Mouse (Mus musculus) frontal cortex, adult 2 months (tissue): ENCODE results near the gene Rnase11. TPM values are rescaled to one million over a fixed set of nuclear protein-coding genes. Genes with fewer than 3 reads are reported as not detected.
"Not testable (repeated sequence)": the region's sequence is repeated elsewhere in the genome, so short reads cannot be mapped to it uniquely, and the experiment has no call there.

Source experiments
- DNase-seq, 2 experiments: peaks; one replicate each; pipeline ENCODE4 v3.0.0; 2022; ENCODE audit warnings: low spot score in 1 of 2; ENCODE audit errors: extremely low spot score in 1 of 2
- polyA plus RNA-seq: library from polyadenylated mRNA; depleted of rRNA; stranded (reverse); fragments of >200 nt; gene quantifications from 2 replicates; pipeline ENCODE4 v1.2.3, GENCODE M21; 2012; rRNA removed

Rnase11 gene
- polyA plus RNA-seq, 1 experiment, result not detected

- DNase-seq, result no peak
These were observed 32.7 kb downstream of the Rnase11 start for GRCm38 (mm10) chr14:51017256-51017655.

- DNase-seq, result no peak
These were observed 34.2 kb downstream of the Rnase11 start for GRCm38 (mm10) chr14:51015780-51016179.

- DNase-seq, result not testable (repeated sequence)
These were observed 35.2 kb downstream of the Rnase11 start for GRCm38 (mm10) chr14:51014724-51015123.

- no peak for DNase-seq
These were observed 40.4 kb downstream of the Rnase11 start for GRCm38 (mm10) chr14:51009572-51009971.

- DNase-seq, result no peak
These were observed 41.2 kb downstream of the Rnase11 start for GRCm38 (mm10) chr14:51008781-51009180.

- DNase-seq, result peak; percentile 7 to 62
These were observed 41.8 kb downstream of the Rnase11 start for GRCm38 (mm10) chr14:51007914-51008713.

GRCm38 (mm10) chr14:51007152-51007801 lies 42.7 kb downstream of the Rnase11 start, which contains the start of gene Rnase10:
TSS of gene Rnase10 (plus strand) at chr14:51007751.
- DNase-seq, result no peak

Other genes with a start within 250 kb of the Rnase11 start
- gene Ccnb1ip1, start 242.4 kb downstream of the Rnase11 start, polyA plus RNA-seq, result 0.06 and 0.08 TPM in 2 replicates
- 58.4 and 58.7 TPM in 2 replicates for gene Parp2, start 242.3 kb downstream of the Rnase11 start, polyA plus RNA-seq
- 3.5 and 5.2 TPM in 2 replicates for gene Tep1, start 179.6 kb downstream of the Rnase11 start, polyA plus RNA-seq
- 3.1 and 3.3 TPM in 2 replicates for gene Klhl33, start 152.7 kb downstream of the Rnase11 start, polyA plus RNA-seq
- gene Osgep, start 125.3 kb downstream of the Rnase11 start, polyA plus RNA-seq, result 66.7 and 70.0 TPM in 2 replicates
- 60.2 and 60.5 TPM in 2 replicates for gene Apex1, start 125.2 kb downstream of the Rnase11 start, polyA plus RNA-seq
- gene Pip4p1, start 119.3 kb downstream of the Rnase11 start, polyA plus RNA-seq, result 156 and 184 TPM in 2 replicates
- 27.2 and 30.1 TPM in 2 replicates for gene Pnp, start 119.1 kb downstream of the Rnase11 start, polyA plus RNA-seq
- 25.7 and 37.9 TPM in 2 replicates for gene Gm49342, start 105.6 kb downstream of the Rnase11 start, polyA plus RNA-seq
- gene Pnp2, start 94.2 kb downstream of the Rnase11 start, polyA plus RNA-seq, result 1.3 and 1.7 TPM in 2 replicates
- gene Rnase10, start 42.4 kb downstream of the Rnase11 start, polyA plus RNA-seq, result 0.16 TPM in 1 of 2 replicates, not detected in the other
- not detected in 2 replicates for gene Rnase9, start 8.3 kb downstream of the Rnase11 start, polyA plus RNA-seq
- 0.20 TPM in 1 of 2 replicates, not detected in the other for gene Rnase12, start 7.5 kb upstream of the Rnase11 start, polyA plus RNA-seq
- gene Olfr750, start 24.3 kb upstream of the Rnase11 start, polyA plus RNA-seq, result not detected in 2 replicates
- 20.3 and 27.1 TPM in 2 replicates for gene Rnase4, start 40.9 kb upstream of the Rnase11 start, polyA plus RNA-seq
- gene Ang, start 41.0 kb upstream of the Rnase11 start, polyA plus RNA-seq, result 4.2 and 6.9 TPM in 2 replicates
- gene Eddm3b, start 64.3 kb upstream of the Rnase11 start, polyA plus RNA-seq, result not detected in 2 replicates
- gene Rnase6, start 73.7 kb upstream of the Rnase11 start, polyA plus RNA-seq, result 0.38 and 0.56 TPM in 2 replicates
- 0.72 and 0.99 TPM in 2 replicates for gene Rnase1, start 96.6 kb upstream of the Rnase11 start, polyA plus RNA-seq
- gene Rnase2b, start 112.1 kb upstream of the Rnase11 start, polyA plus RNA-seq, result not detected in 2 replicates
- not detected in 2 replicates for gene Ang2, start 149.0 kb upstream of the Rnase11 start, polyA plus RNA-seq
- not detected in 2 replicates for gene Ear14, start 153.2 kb upstream of the Rnase11 start, polyA plus RNA-seq
- not detected in 2 replicates for gene Rnase2a, start 205.9 kb upstream of the Rnase11 start, polyA plus RNA-seq